Mouse (Mus musculus): ENCODE results near the gene Acaca.
A peak's percentile ranks its signal among the peaks of the same experiment; 100 is the strongest.

Acaca gene

GRCm38 (mm10) chr11:84150884-84151283 is 21.4 kb downstream of the Acaca start:
- no peak for DNase-seq

GRCm38 (mm10) chr11:84156535-84157262 is 27.2 kb downstream of the Acaca start:
- DNase-seq: no peak

GRCm38 (mm10) chr11:84164123-84164522 is 34.7 kb downstream of the Acaca start:
- no peak for DNase-seq

- no peak for DNase-seq
Observed at GRCm38 (mm10) chr11:84164561-84164960, 35.1 kb downstream of the Acaca start.

GRCm38 (mm10) chr11:84167046-84167526 is 37.6 kb downstream of the Acaca start, which contains the start of gene Gm11437:
Gm11437 (minus strand) TSS chr11:84167476.
- no peak for DNase-seq

- peak; percentile 46 for DNase-seq
Observed at GRCm38 (mm10) chr11:84168701-84169288, 39.3 kb downstream of the Acaca start.

GRCm38 (mm10) chr11:84172539-84173435 is 43.3 kb downstream of the Acaca start:
- no peak for DNase-seq

- no peak for DNase-seq
Observed at GRCm38 (mm10) chr11:84178571-84178970, 49.1 kb downstream of the Acaca start.

GRCm38 (mm10) chr11:84179226-84179953 is 49.9 kb downstream of the Acaca start:
- DNase-seq: peak; percentile 96

- DNase-seq: peak; percentile 69
Observed at GRCm38 (mm10) chr11:84179954-84180598, 50.6 kb downstream of the Acaca start.

- DNase-seq: no peak
Observed at GRCm38 (mm10) chr11:84181286-84181685, 51.8 kb downstream of the Acaca start.

- DNase-seq: no peak
Observed at GRCm38 (mm10) chr11:84188530-84188929, 59.1 kb downstream of the Acaca start.

GRCm38 (mm10) chr11:84190581-84191233 is 61.2 kb downstream of the Acaca start:
- no peak for DNase-seq

GRCm38 (mm10) chr11:84193249-84193648 is 63.8 kb downstream of the Acaca start:
- no peak for DNase-seq

GRCm38 (mm10) chr11:84194751-84195150 is 65.3 kb downstream of the Acaca start:
- DNase-seq: no peak

- no peak for DNase-seq
Observed at GRCm38 (mm10) chr11:84197607-84198402, 68.3 kb downstream of the Acaca start.

- no peak for DNase-seq
Observed at GRCm38 (mm10) chr11:84205776-84206175, 76.3 kb downstream of the Acaca start.

GRCm38 (mm10) chr11:84210876-84211275 is 81.4 kb downstream of the Acaca start:
- no peak for DNase-seq

GRCm38 (mm10) chr11:84218951-84219350 is 89.5 kb downstream of the Acaca start:
- no peak for DNase-seq

GRCm38 (mm10) chr11:84243562-84243961 is 114.1 kb downstream of the Acaca start:
- DNase-seq: peak; percentile 65

- no peak for DNase-seq
Observed at GRCm38 (mm10) chr11:84247370-84247769, 117.9 kb downstream of the Acaca start.

Measured in lung, postnatal 14 days (tissue).